Mouse (Mus musculus) lung, adult 2 months (tissue): ENCODE measurements around the gene Tmem259. TPM values are rescaled to one million over a fixed set of nuclear protein-coding genes. Genes with fewer than 3 reads are reported as not detected.
A peak's percentile ranks its signal among the peaks of the same experiment; 100 is the strongest.

ENCODE experiments used
- DNase-seq: peaks from one replicate; pipeline ENCODE4 v3.0.0; 2022
- H3K4me1 ChIP-seq: fragments of 200-500 bp; 2 replicates; pipeline ENCODE4 v1.6.1; 2011; ENCODE audit warnings: low read length; ENCODE audit not compliant: control insufficient read depth, insufficient read depth
- H3K4me3 ChIP-seq: fragments of 200-500 bp; replicated peaks from 2 replicates; pipeline ENCODE3; 2011; ENCODE audit warnings: low read depth, mild to moderate bottlenecking, control low read depth, low read length; ENCODE audit errors: extremely low read depth
- CTCF ChIP-seq: fragments of 200-500 bp; IDR thresholded peaks from 2 replicates; pipeline ENCODE4 v1.5.1; 2011; ENCODE audit warnings: mild to moderate bottlenecking, low read length, control low read depth; ENCODE audit not compliant: insufficient read depth
- POLR2A ChIP-seq: fragments of 200-500 bp; IDR thresholded peaks from 2 replicates; pipeline ENCODE4 v1.6.1; 2011; ENCODE audit warnings: low read depth, mild to moderate bottlenecking, control low read depth, low read length, borderline replicate concordance; ENCODE audit errors: extremely low read depth
- WGBS: fragments of 180-500 bp; shearing (Covaris S2); methylation state at CpG from one replicate; pipeline ENCODE4 v1.1.7; 2018; 5-methylcytosine and 5-hydroxymethylcytosine counted together
- polyA plus RNA-seq: library from polyadenylated mRNA; depleted of rRNA; stranded (reverse); fragments of >200 nt; gene quantifications from 2 replicates; pipeline ENCODE4 v1.2.3, GENCODE M21; 2012

Gene Tmem259
- polyA plus RNA-seq, 1 experiment = 294 TPM

DNA sequence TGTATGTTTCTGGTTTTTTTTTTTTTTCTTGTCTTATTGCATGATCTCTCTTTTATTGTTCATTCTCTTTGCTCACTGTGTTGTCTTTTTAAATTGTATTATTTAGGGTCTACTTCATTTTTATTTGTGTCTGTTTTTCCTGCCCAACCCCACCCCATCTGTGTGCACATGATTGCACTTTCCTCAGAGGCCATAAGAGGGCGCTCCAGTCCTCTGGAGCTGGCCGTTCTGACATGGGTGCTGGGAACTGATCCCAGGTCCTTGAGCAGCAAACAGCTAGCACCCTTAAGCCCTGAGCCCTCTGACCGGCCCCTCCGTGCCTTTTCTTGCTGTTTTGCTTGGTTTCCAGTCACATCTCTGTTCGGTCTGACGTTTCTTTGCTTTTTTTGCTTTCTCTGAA lies 7.4 kb upstream of the Tmem259 start:
- WGBS = 89% methylated on average over 6 of the region's 6 CpGs
- DNase-seq = no peak
- Histone ChIP-seq H3K4me3 (no peak overlapping the region), H3K4me1 (peaks cover 11% of the 10 kb centered on the region)
- TF ChIP-seq CTCF (peak; percentile 15; the same call in 1 of the 2 replicates), POLR2A (no peak)

- DNase-seq = no peak
- Histone ChIP-seq H3K4me3 (no peak overlapping the region), H3K4me1 (peaks cover 14% of the 10 kb centered on the region)
- TF ChIP-seq POLR2A (no peak), CTCF (no peak)
- 73% methylated on average over 12 of the region's 12 CpGs for WGBS
Observed at GRCm38 (mm10) chr10:79991099-79991498, 7.0 kb upstream of the Tmem259 start.

- Histone ChIP-seq H3K4me1 (peaks cover 19% of the 10 kb centered on the region), H3K4me3 (peak overlapping the region; percentile 86)
- TF ChIP-seq POLR2A (peak; percentile 62; the same call in 1 of the 2 replicates), CTCF (no peak)
- DNase-seq = peak; percentile 67
- 24% methylated on average over 15 of the region's 15 CpGs for WGBS
Observed at GRCm38 (mm10) chr10:79989870-79990269, 5.7 kb upstream of the Tmem259 start.

DNA sequence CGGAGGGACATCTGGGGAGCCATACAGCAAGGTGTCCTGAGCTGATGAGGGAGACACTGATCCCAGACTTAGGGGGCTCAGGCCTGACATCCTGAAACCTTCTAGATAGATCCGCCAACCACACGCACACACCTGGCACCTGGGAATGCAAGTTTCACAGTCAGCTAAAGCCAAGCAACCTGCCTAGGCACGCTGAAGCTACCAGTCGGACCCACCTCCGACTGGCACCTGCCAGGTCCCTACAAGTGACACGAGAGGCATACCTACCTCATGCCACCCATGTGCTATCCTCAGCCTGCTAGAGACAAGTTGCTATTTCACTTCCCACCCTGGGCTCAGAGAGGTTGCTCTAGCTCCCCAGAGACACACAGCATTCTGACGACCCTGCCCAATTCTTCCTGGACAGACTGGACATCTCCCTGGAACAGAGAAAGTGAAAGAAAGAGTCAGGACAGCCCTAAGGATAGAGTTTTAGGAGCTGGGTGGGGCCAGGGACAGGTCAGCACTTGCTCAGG lies 5.2 kb upstream of the Tmem259 start:
- DNase-seq = no peak
- TF ChIP-seq POLR2A = no peak
- no peak for TF ChIP-seq CTCF
- Histone ChIP-seq H3K4me1 (peaks cover 19% of the 10 kb centered on the region), H3K4me3 (peak overlapping the region; percentile 86)
- 22% methylated on average over 8 of the region's 8 CpGs for WGBS

DNA sequence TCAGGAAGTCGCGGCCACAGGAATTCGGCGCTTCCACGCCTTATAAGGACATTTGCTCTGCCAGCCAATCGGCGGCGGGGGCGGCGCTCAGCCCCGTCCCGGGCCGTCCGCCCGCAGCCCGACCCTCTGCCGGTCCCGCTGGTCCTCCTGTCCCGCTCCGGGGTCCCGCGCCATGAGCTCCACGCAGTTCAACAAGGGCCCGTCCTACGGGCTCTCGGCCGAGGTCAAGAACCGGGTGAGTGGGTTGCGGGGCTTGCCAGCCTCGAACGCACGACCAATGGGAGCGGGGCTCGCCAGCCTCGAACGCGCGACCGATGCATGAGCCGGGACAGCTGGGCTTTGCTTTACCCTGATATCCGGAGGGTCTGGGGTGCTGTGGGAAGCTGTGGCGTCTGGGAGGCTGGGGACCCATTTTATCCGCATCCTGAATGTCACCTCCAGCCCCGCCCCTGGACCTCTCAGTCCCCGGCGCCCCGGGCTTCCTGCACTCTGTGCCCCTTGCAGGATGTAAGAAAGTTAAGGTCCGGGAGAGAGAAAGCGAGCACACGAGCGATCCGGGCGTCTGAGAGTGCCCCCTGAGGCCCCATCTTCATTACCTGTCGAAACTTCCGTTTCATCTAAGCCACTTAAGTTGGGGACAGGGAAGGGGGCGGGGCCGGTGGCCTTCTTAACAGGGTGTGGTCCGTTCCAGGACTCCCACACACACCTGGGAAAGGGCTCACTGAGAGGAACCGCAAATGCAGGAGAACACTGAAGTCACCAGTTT lies 4.6 kb upstream of the Tmem259 start, which contains the start of gene Cnn2:
Cnn2 (plus strand) TSS at position 79 of the 766 bp plus-strand sequence.
- DNase-seq = peak; percentile 79
- H3K4me1 ChIP-seq = peaks cover 19% of the 10 kb centered on the region
- 2% methylated on average over 58 of the region's 59 CpGs for WGBS

DNA sequence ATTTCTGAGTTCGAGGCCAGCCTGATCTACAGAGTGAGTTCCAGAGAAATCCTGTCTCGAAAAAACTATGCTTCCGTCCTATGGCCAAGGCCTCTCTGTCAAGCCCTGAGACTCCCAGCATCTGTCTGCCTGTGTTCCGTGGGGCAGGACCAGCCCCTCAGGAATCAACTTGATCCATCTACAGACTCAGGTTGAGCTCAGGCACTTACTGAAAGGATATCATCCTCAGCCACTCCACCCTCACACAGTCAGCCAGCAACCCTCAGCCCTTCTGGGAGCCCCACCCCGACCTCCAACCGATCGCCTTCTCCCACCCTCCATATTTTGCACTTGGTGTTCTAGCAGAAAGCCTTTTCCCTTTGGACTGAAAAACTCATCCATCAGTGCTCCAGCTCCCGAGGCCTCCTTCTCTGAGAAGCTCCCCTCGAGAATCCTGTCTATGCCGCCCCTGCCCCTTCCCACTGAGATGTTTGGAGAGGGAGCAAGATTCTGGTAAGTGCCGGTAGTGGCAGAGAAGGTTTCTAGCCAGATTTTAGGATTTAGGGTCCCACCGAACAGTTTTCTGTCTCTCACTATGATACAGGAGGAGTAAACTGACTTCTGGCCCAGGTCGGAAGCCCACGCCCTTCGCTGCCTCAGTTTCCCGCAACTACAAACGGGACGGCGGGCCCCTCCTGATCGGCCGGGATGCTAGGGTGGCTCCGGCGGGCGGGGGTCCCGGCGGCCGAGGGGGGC lies 3.8 kb upstream of the Tmem259 start:
- WGBS = 10% methylated on average over 27 of the region's 27 CpGs
- peak; percentile 53 for DNase-seq
- H3K4me3 ChIP-seq = peak overlapping the region; percentile 86
- H3K4me1 ChIP-seq = peaks cover 24% of the 10 kb centered on the region
- TF ChIP-seq CTCF (no peak), POLR2A (peak; percentile 23; the same call in 1 of the 2 replicates)

More for the DNA sequence above, 4.6 kb upstream of the Tmem259 start, which contains the start of gene Cnn2:
- TF ChIP-seq CTCF = no peak
- peak; percentile 68; the same call in 1 of the 2 replicates for TF ChIP-seq POLR2A
- H3K4me3 ChIP-seq = peak within 1 kb of the TSS; percentile 86

DNA sequence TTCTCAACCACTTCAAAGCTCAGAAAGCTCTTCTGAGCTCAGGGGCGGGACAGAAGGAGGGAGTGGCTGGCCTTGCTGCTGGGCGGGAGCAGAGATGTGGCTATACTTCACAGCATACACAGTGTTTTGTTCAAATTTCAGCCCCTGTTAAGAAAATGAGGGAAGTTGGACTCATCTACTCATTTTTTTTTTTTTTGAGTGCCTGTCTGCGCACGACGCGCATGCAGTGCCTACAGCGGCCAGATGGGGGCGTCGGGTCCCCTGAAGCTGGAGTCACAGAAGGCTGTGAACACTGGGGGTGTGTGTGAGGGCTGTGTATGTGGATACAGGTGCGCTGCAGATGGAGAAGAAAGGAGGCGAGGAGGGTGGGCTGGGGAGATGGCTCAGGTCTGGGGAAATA lies 2.8 kb upstream of the Tmem259 start:
- peak overlapping the region; percentile 4 for H3K4me3 ChIP-seq
- peak; percentile 69 for TF ChIP-seq CTCF
- TF ChIP-seq POLR2A = peak; percentile 38; the same call in 1 of the 2 replicates
- peaks cover 30% of the 10 kb centered on the region for H3K4me1 ChIP-seq
- DNase-seq = peak; percentile 88
- 5% methylated on average over 11 of the region's 11 CpGs for WGBS

DNA sequence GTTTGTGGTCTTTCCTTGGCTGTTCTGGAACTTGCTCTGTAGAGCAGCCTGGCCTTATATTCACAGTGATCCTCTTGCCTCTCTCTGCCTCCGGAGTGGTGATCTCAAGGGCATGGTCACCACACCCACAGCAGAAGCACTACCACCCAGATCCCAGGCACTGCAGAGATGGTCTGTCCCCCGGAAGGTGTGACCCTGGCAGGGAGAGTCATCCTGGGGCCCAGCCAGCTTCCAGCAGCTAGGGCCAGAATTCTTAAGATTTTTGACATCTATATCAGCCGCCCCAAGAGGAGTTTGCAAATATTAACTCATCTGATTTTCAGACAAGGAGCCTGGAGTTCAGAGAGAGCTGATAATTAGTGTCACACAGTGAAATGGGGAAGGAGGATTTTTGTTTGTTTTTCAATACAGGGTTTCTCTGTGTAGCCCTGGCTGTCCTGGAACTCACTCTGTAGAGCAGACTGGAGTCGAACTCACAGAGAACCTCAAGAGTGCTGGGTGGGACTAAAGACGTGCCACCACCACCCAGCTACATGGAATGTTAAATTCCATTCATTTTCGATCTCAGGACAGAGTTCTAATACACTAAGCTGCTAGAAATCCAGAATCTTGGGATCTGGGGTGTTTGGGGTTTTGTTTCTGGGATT lies 2.2 kb upstream of the Tmem259 start:
- H3K4me1 ChIP-seq = peaks cover 30% of the 10 kb centered on the region
- DNase-seq = no peak

More for the DNA sequence above, 2.2 kb upstream of the Tmem259 start:
- TF ChIP-seq POLR2A (peak; percentile 35; the same call in 1 of the 2 replicates), CTCF (no peak)
- no peak overlapping the region for H3K4me3 ChIP-seq
- 13% methylated on average over 6 of the region's 6 CpGs for WGBS
